Mouse (Mus musculus) cerebral cortex, adult 2 months (tissue): ENCODE measurements around the gene Slc4a8.

Experiments
- WGBS: fragments of 180-500 bp; shearing (Covaris S2); methylation state at CpG from one replicate; pipeline ENCODE4 v1.1.7; 2018; 5-methylcytosine and 5-hydroxymethylcytosine counted together

Slc4a8 gene

GRCm38 (mm10) chr15:100743238-100743637 is 18.3 kb upstream of the Slc4a8 start:
- 93% methylated on average over 6 of the region's 6 CpGs for WGBS

- WGBS = 62% methylated on average over 6 of the region's 6 CpGs
Observed at GRCm38 (mm10) chr15:100746478-100747120, 14.9 kb upstream of the Slc4a8 start.

GRCm38 (mm10) chr15:100747121-100747963 is 14.2 kb upstream of the Slc4a8 start:
- 9% methylated on average over 24 of the region's 27 CpGs for WGBS

- 90% methylated on average over 3 of the region's 3 CpGs for WGBS
Observed at GRCm38 (mm10) chr15:100748584-100748983, 13.0 kb upstream of the Slc4a8 start.

GRCm38 (mm10) chr15:100749751-100750538 is 11.6 kb upstream of the Slc4a8 start:
- WGBS = 64% methylated on average over 10 of the region's 10 CpGs

GRCm38 (mm10) chr15:100752439-100752838 is 9.1 kb upstream of the Slc4a8 start:
- 84% methylated on average over 2 of the region's 2 CpGs for WGBS

- 69% methylated on average over 5 of the region's 5 CpGs for WGBS
Observed at GRCm38 (mm10) chr15:100753045-100753444, 8.5 kb upstream of the Slc4a8 start.

- 73% methylated on average over 7 of the region's 7 CpGs for WGBS
Observed at GRCm38 (mm10) chr15:100754041-100754440, 7.5 kb upstream of the Slc4a8 start.

- 4% methylated on average over 11 of the region's 11 CpGs for WGBS
Observed at GRCm38 (mm10) chr15:100754805-100755497, 6.6 kb upstream of the Slc4a8 start.

GRCm38 (mm10) chr15:100755498-100755859 is 6.1 kb upstream of the Slc4a8 start:
- 15% methylated on average over 6 of the region's 8 CpGs for WGBS

- 36% methylated on average over 3 of the region's 3 CpGs for WGBS
Observed at GRCm38 (mm10) chr15:100755881-100756624, 5.5 kb upstream of the Slc4a8 start.

- 10% methylated on average over 7 of the region's 7 CpGs for WGBS
Observed at GRCm38 (mm10) chr15:100757527-100757978, 4.0 kb upstream of the Slc4a8 start.

- WGBS = 88% methylated on average over 10 of the region's 10 CpGs
Observed at GRCm38 (mm10) chr15:100759286-100759685, 2.3 kb upstream of the Slc4a8 start.

- WGBS = 10% methylated on average over 9 of the region's 9 CpGs
Observed at GRCm38 (mm10) chr15:100761036-100761418, 520 bp upstream of the Slc4a8 start.

GRCm38 (mm10) chr15:100762649-100763048 is 1.1 kb downstream of the Slc4a8 start:
- WGBS = 17% methylated on average over 8 of the region's 8 CpGs

GRCm38 (mm10) chr15:100764163-100764951 is 2.8 kb downstream of the Slc4a8 start:
- 81% methylated on average over 16 of the region's 16 CpGs for WGBS

GRCm38 (mm10) chr15:100766826-100767225 is 5.3 kb downstream of the Slc4a8 start:
- 62% methylated on average over 9 of the region's 9 CpGs for WGBS

- 75% methylated on average over 13 of the region's 13 CpGs for WGBS
Observed at GRCm38 (mm10) chr15:100767851-100768250, 6.3 kb downstream of the Slc4a8 start.

GRCm38 (mm10) chr15:100769023-100769422 is 7.5 kb downstream of the Slc4a8 start:
- WGBS = 91% methylated on average over 4 of the region's 4 CpGs

- 87% methylated on average over 5 of the region's 5 CpGs for WGBS
Observed at GRCm38 (mm10) chr15:100770338-100770737, 8.8 kb downstream of the Slc4a8 start.
